Comparison of ENCODE assay signal across 11 mouse cellular contexts in the genomic region with DNA sequence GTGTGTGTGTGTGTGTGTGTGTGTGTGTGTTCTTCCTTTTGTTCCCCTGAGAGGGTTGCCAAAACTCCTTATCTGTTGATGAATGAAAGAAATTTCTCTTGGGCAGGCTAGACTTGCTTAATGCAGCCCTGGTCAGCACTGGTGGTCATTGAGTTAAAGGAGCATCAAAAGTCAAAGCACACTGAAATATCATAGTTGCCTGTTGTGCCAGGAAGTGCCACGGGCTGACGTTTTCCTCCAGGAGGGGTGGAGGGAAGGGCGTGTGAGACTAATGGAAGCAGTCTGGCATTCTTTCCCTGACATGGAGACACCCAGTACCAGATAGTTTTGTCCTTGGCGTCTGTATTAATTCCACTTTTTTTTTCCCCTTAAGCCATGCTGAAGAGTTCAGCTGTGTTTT.
DNase-seq lines count a peak whose midpoint lies in the region; ATAC-seq and TF ChIP-seq lines count a peak whose summit lies in the region.
"Had no signal": no experiment of that assay in that cellular context is flagged by ENCODE, and none has a peak within 500 bp of the region (broad histone marks: within the 10 kb centered on the region; RNA-seq: fewer than 3 reads in every experiment).

No protein-coding gene starts in this region.

- no peak overlapping the region for H3K4me3 ChIP-seq in kidney, adult 2 months (ENCODE audit: insufficient read depth, low read depth, low read length)
- no peak overlapping the region for H3K4me3 ChIP-seq in heart, adult 2 months
- no peak overlapping the region for H3K4me3 ChIP-seq in intestine, embryonic 15.5 days (replicated peaks)
- H3K4me3 ChIP-seq in stomach, embryonic 15.5 days (replicated peaks), result no peak overlapping the region
- H3K4me3 ChIP-seq in midbrain, postnatal 0 days (ENCODE audit: low read depth, low read length), result no peak overlapping the region
- H3K4me3 ChIP-seq: hindbrain, embryonic 10.5 days; liver, embryonic 15.5 days; myocyte had no signal

- no peak overlapping the region for H3K4me2 ChIP-seq in intestine, embryonic 15.5 days (replicated peaks)
- no peak overlapping the region for H3K4me2 ChIP-seq in stomach, embryonic 15.5 days
- H3K4me2 ChIP-seq in midbrain, postnatal 0 days (ENCODE audit: low read depth, low read length, poor library complexity, severe bottlenecking), result no peak overlapping the region
- H3K4me2 ChIP-seq: liver, embryonic 15.5 days had no signal

- TF ChIP-seq POLR2A in kidney, adult 2 months (IDR thresholded peaks at IDR 0.05; ENCODE audit: low read depth, low read length), result no peak
- no peak for TF ChIP-seq POLR2A in heart, adult 2 months (IDR thresholded peaks at IDR 0.05; ENCODE audit: insufficient read depth, low read depth, low read length)

- no peaks in the 10 kb centered on the region for H3K9me3 ChIP-seq in intestine, embryonic 15.5 days
- no peaks in the 10 kb centered on the region for H3K9me3 ChIP-seq in stomach, embryonic 15.5 days
- no peaks in the 10 kb centered on the region for H3K9me3 ChIP-seq in midbrain, postnatal 0 days (ENCODE audit: low read length)
- H3K9me3 ChIP-seq: hindbrain, embryonic 10.5 days; liver, embryonic 15.5 days had no signal

- intact Hi-C loops in heart, adult 2 months (cut with DNase I), result no loop called here

- TF ChIP-seq EP300 in heart, adult 2 months (IDR thresholded peaks at IDR 0.05; ENCODE audit: insufficient read depth, low read depth, low read length), result no peak

- WGBS in kidney, adult 2 months, result 42% methylated on average over 4 of the region's 4 CpGs
- WGBS in heart, adult 2 months, result 9% methylated on average over 4 of the region's 4 CpGs
- 23% methylated on average over 4 of the region's 4 CpGs for WGBS in intestine, embryonic 15.5 days
- 21% methylated on average over 4 of the region's 4 CpGs for WGBS in stomach, embryonic 15.5 days
- 47% methylated on average over 4 of the region's 4 CpGs for WGBS in midbrain, postnatal 0 days

- no peaks in the 10 kb centered on the region for H3K79me2 ChIP-seq in heart, adult 2 months (replicated peaks; ENCODE audit: control insufficient read depth, insufficient read depth, low read length)

- H3K4me1 ChIP-seq in kidney, adult 2 months (ENCODE audit: control insufficient read depth, insufficient read depth, low read length), result no peaks in the 10 kb centered on the region
- H3K4me1 ChIP-seq in heart, adult 2 months (ENCODE audit: control insufficient read depth, insufficient read depth, low read length), result peaks cover 4% of the 10 kb centered on the region
- H3K4me1 ChIP-seq in intestine, embryonic 15.5 days (replicated peaks), result 0 out of 2 replicates have a peak, but pooled peaks cover 3% of the 10 kb centered on the region
- H3K4me1 ChIP-seq in stomach, embryonic 15.5 days, result 0 out of 2 replicates have a peak, but pooled peaks cover 4% of the 10 kb centered on the region
- no peaks in the 10 kb centered on the region; the same call in 1 of the 2 replicates for H3K4me1 ChIP-seq in midbrain, postnatal 0 days (ENCODE audit: insufficient read depth, low read length)
- H3K4me1 ChIP-seq: liver, embryonic 15.5 days had no signal

- peak; percentile 74 for ATAC-seq in intestine, embryonic 15.5 days
- 0 out of 2 replicates have a peak, but pooled peaks have one; percentile 18 for ATAC-seq in stomach, embryonic 15.5 days (ENCODE audit: insufficient read depth, low FRiP score, low read depth)
- ATAC-seq in midbrain, postnatal 0 days (ENCODE audit: low FRiP score), result no peak
- ATAC-seq: forebrain, postnatal 0 days had no signal

- peak; percentile 36 for DNase-seq in kidney, adult 2 months
- DNase-seq in kidney, adult 8-10 months, result no peak
- peak; percentile 34 to 48 for DNase-seq in heart, adult 2 months
- DNase-seq in neural tube, embryonic 10.5 days (ENCODE audit: extremely low spot score, low spot score), result no peak
- no peak for DNase-seq in midbrain, postnatal 0 days (ENCODE audit: low spot score)
- DNase-seq: forebrain, postnatal 0 days had no signal

- no peak for TF ChIP-seq CTCF in kidney, adult 2 months (conservative IDR thresholded peaks at IDR 0.05; ENCODE audit: insufficient read depth, insufficient read length, low read depth, low read length)
- TF ChIP-seq CTCF in heart, adult 2 months (IDR thresholded peaks at IDR 0.05), result no peak
- no peak for TF ChIP-seq CTCF in midbrain, postnatal 0 days (IDR thresholded peaks at IDR 0.05)

- no peak overlapping the region for H3K9ac ChIP-seq in heart, adult 2 months (ENCODE audit: low read depth, low read length)
- H3K9ac ChIP-seq in intestine, embryonic 15.5 days, result no peak overlapping the region
- H3K9ac ChIP-seq in stomach, embryonic 15.5 days, result no peak overlapping the region
- H3K9ac ChIP-seq in midbrain, postnatal 0 days (replicated peaks; ENCODE audit: low read length, poor library complexity, severe bottlenecking), result no peak overlapping the region
- H3K9ac ChIP-seq: forebrain, postnatal 0 days; liver, embryonic 15.5 days had no signal

- H3K27me3 ChIP-seq in kidney, adult 2 months (replicated peaks; ENCODE audit: control insufficient read depth, insufficient read depth, low read length), result no peaks in the 10 kb centered on the region
- H3K27me3 ChIP-seq in heart, adult 2 months (ENCODE audit: control insufficient read depth, insufficient read depth, low read length), result no peaks in the 10 kb centered on the region
- no peaks in the 10 kb centered on the region for H3K27me3 ChIP-seq in intestine, embryonic 15.5 days (replicated peaks)
- no peaks in the 10 kb centered on the region for H3K27me3 ChIP-seq in stomach, embryonic 15.5 days (replicated peaks)
- no peaks in the 10 kb centered on the region for H3K27me3 ChIP-seq in midbrain, postnatal 0 days (ENCODE audit: insufficient read depth, low read length)
- H3K27me3 ChIP-seq: liver, embryonic 15.5 days had no signal

- H3K27ac ChIP-seq in kidney, adult 2 months (ENCODE audit: insufficient read depth, low read depth, low read length), result no peak overlapping the region
- no peak overlapping the region for H3K27ac ChIP-seq in heart, adult 2 months
- H3K27ac ChIP-seq in intestine, embryonic 15.5 days, result no peak overlapping the region
- 0 out of 2 replicates have a peak overlapping the region, but pooled peaks have one; percentile 31 for H3K27ac ChIP-seq in stomach, embryonic 15.5 days
- no peak overlapping the region for H3K27ac ChIP-seq in midbrain, postnatal 0 days (ENCODE audit: low read depth, low read length)
- H3K27ac ChIP-seq: hindbrain, embryonic 10.5 days; liver, embryonic 15.5 days had no signal

- H3K36me3 ChIP-seq in kidney, adult 2 months (ENCODE audit: control insufficient read depth, insufficient read depth, low read length), result no peaks in the 10 kb centered on the region
- H3K36me3 ChIP-seq in heart, adult 2 months (ENCODE audit: control insufficient read depth, insufficient read depth, low read length), result no peaks in the 10 kb centered on the region
- H3K36me3 ChIP-seq in intestine, embryonic 15.5 days, result no peaks in the 10 kb centered on the region
- H3K36me3 ChIP-seq in stomach, embryonic 15.5 days, result no peaks in the 10 kb centered on the region
- H3K36me3 ChIP-seq in midbrain, postnatal 0 days (ENCODE audit: insufficient read depth, low read length), result no peaks in the 10 kb centered on the region
- H3K36me3 ChIP-seq: hindbrain, embryonic 10.5 days; liver, embryonic 15.5 days had no signal

Comparison
In these comparisons a context has a peak if more than half of its experiments do, and no peak if none do; other contexts are left out.
1. DNase-seq: peak in kidney, adult 2 months (single experiment) and heart, adult 2 months (2 of 2); none in kidney, adult 8-10 months (0 of 2), neural tube, embryonic 10.5 days (single experiment) and midbrain, postnatal 0 days (single experiment).